Mouse (Mus musculus) embryonic fibroblast, embryonic 13.5 days (primary cell): Measurements from ENCODE around the gene 5730522E02Rik. TPM values are rescaled to one million over a fixed set of nuclear protein-coding genes. Genes with fewer than 3 reads are reported as not detected.

ENCODE experiments used
- H3K27ac ChIP-seq: 2 replicates; pipeline ENCODE4 v1.5.1; 2012; ENCODE audit warnings: low read length, control low read depth, inconsistent platforms; ENCODE audit not compliant: insufficient read depth
- H3K4me1 ChIP-seq: 2 replicates; pipeline ENCODE4 v1.6.1; 2011; ENCODE audit warnings: low read length; ENCODE audit not compliant: control insufficient read depth, insufficient read depth
- H3K4me3 ChIP-seq: 2 replicates; pipeline ENCODE4 v1.5.1; 2011; ENCODE audit warnings: mild to moderate bottlenecking, control low read depth, low read length; ENCODE audit not compliant: insufficient read depth
- CTCF ChIP-seq: IDR thresholded peaks from 2 replicates; pipeline ENCODE4 v1.5.1; 2011; ENCODE audit warnings: mild to moderate bottlenecking, control low read depth, low read length, moderate library complexity, borderline replicate concordance; ENCODE audit not compliant: insufficient read depth
- POLR2A ChIP-seq: IDR thresholded peaks from 2 replicates; pipeline ENCODE4 v1.6.1; 2011; ENCODE audit warnings: low read depth, mild to moderate bottlenecking, control low read depth, low read length, moderate library complexity
- polyA plus RNA-seq: library from polyadenylated mRNA; stranded (reverse); fragments of >200 nt; gene quantifications from 2 replicates; pipeline ENCODE4 v1.2.4, GENCODE M21; 2011; ENCODE audit warnings: low read depth; ENCODE audit not compliant: missing spikeins, insufficient read length

Gene 5730522E02Rik
- polyA plus RNA-seq, 1 experiment, result not detected

- Histone ChIP-seq H3K4me3 (no peak overlapping the region), H3K4me1 (no peaks in the 10 kb centered on the region), H3K27ac (no peak overlapping the region)
- TF ChIP-seq CTCF (no peak), POLR2A (no peak)
Measured at GRCm38 (mm10) chr11:26061471-26062137, 149.0 kb downstream of the 5730522E02Rik start.

- no peak for TF ChIP-seq POLR2A
- no peak for TF ChIP-seq CTCF
- Histone ChIP-seq H3K4me3 (no peak overlapping the region), H3K27ac (no peak overlapping the region), H3K4me1 (no peaks in the 10 kb centered on the region)
Measured at GRCm38 (mm10) chr11:26013527-26013926, 197.0 kb downstream of the 5730522E02Rik start.

GRCm38 (mm10) chr11:26004018-26004417, 206.5 kb downstream of the 5730522E02Rik start:
- Histone ChIP-seq H3K4me3 (no peak overlapping the region), H3K4me1 (no peaks in the 10 kb centered on the region), H3K27ac (no peak overlapping the region)
- TF ChIP-seq CTCF, result no peak
- TF ChIP-seq POLR2A, result no peak

- no peak overlapping the region for H3K4me3 ChIP-seq
- no peaks in the 10 kb centered on the region for H3K4me1 ChIP-seq
- no peak for TF ChIP-seq POLR2A
- TF ChIP-seq CTCF, result no peak
- H3K27ac ChIP-seq, result no peak overlapping the region
Measured at GRCm38 (mm10) chr11:25999738-26000137, 210.8 kb downstream of the 5730522E02Rik start.

- no peak for TF ChIP-seq POLR2A
- TF ChIP-seq CTCF, result no peak
- H3K4me3 ChIP-seq, result no peak overlapping the region
- H3K27ac ChIP-seq, result no peak overlapping the region
- no peaks in the 10 kb centered on the region for H3K4me1 ChIP-seq
Measured at GRCm38 (mm10) chr11:25997469-25997868, 213.1 kb downstream of the 5730522E02Rik start.

GRCm38 (mm10) chr11:25994128-25994527, 216.4 kb downstream of the 5730522E02Rik start:
- H3K4me1 ChIP-seq, result no peaks in the 10 kb centered on the region
- H3K4me3 ChIP-seq, result no peak overlapping the region
- no peak overlapping the region for H3K27ac ChIP-seq
- TF ChIP-seq POLR2A (no peak), CTCF (no peak)

- Histone ChIP-seq H3K27ac (no peak overlapping the region), H3K4me3 (no peak overlapping the region), H3K4me1 (no peaks in the 10 kb centered on the region)
- TF ChIP-seq CTCF (no peak), POLR2A (no peak)
Measured at GRCm38 (mm10) chr11:25992216-25992615, 218.3 kb downstream of the 5730522E02Rik start.

GRCm38 (mm10) chr11:25978736-25979276, 231.8 kb downstream of the 5730522E02Rik start:
- no peak overlapping the region for H3K27ac ChIP-seq
- TF ChIP-seq CTCF, result no peak
- H3K4me3 ChIP-seq, result no peak overlapping the region
- H3K4me1 ChIP-seq, result no peaks in the 10 kb centered on the region

GRCm38 (mm10) chr11:25941504-25941903, 269.1 kb downstream of the 5730522E02Rik start:
- TF ChIP-seq CTCF, result no peak
- TF ChIP-seq POLR2A, result no peak

GRCm38 (mm10) chr11:25940716-25941294, 269.8 kb downstream of the 5730522E02Rik start:
- no peak overlapping the region for H3K4me3 ChIP-seq
- TF ChIP-seq CTCF (no peak), POLR2A (no peak)
- no peak overlapping the region for H3K27ac ChIP-seq
- H3K4me1 ChIP-seq, result peaks cover 7% of the 10 kb centered on the region

More at GRCm38 (mm10) chr11:25941504-25941903, 269.1 kb downstream of the 5730522E02Rik start:
- H3K4me1 ChIP-seq, result peaks cover 7% of the 10 kb centered on the region
- H3K27ac ChIP-seq, result no peak overlapping the region
- H3K4me3 ChIP-seq, result no peak overlapping the region

GRCm38 (mm10) chr11:25926267-25926666, 284.3 kb downstream of the 5730522E02Rik start:
- no peak overlapping the region for H3K4me3 ChIP-seq
- no peak overlapping the region for H3K27ac ChIP-seq
- H3K4me1 ChIP-seq, result no peaks in the 10 kb centered on the region
- no peak for TF ChIP-seq CTCF
- no peak for TF ChIP-seq POLR2A
